Mouse (Mus musculus) right cerebral cortex, adult 18-20 months (tissue): Measurements from ENCODE around the gene Cxcl12.

Experiments
- DNase-seq: peaks from one replicate; pipeline ENCODE4 v3.0.0; 2022; ENCODE audit warnings: mixed read lengths

The Cxcl12 gene

GRCm38 (mm10) chr6:117175113-117175793 is 6.9 kb downstream of the Cxcl12 start:
- DNase-seq: no peak

DNA sequence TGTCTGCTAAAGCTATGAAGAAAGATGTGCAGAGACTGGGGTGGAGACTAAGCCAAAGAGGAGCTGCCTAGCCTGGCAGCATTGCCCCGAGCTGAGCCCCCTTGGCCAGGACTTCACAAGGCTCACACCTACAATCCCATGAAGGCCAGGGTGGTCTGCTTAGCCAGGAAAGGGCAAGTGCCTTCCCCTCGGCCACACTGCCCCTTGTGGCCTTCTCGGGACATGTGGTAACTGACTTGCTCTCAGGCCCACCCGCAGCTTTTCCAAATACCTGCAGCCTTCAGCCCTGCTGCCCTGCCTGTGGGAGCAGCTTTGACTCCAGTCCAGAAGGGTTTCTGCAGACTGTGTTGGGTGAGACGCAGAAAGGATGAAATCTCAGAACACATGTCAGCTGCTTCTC is 8.1 kb downstream of the Cxcl12 start:
- DNase-seq: no peak

DNA sequence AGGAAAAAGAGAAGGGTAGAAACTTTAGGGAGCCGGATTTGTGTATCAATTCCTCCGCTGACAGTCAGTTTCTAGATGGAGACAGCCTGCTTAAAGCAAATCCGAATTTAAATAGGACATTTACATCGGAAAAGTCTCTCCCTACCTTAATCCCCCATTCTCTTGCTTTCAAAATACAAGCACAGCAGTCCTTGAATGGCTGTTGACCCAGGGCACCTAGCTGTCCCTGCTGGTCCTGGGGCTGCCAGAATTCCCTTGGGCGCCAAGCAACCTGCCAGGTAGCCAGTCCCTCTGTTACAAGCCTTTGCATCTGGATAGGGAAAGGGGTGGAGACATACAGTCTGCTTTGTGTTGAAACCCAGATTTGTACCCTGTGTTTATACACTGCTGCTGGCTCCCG is 12.0 kb downstream of the Cxcl12 start:
- DNase-seq: no peak

- DNase-seq: no peak
These were observed 17.0 kb downstream of the Cxcl12 start for GRCm38 (mm10) chr6:117185381-117185780.

- no peak for DNase-seq
These were observed 22.1 kb downstream of the Cxcl12 start for GRCm38 (mm10) chr6:117190453-117190852.

GRCm38 (mm10) chr6:117191741-117192140 is 23.4 kb downstream of the Cxcl12 start:
- no peak for DNase-seq

DNA sequence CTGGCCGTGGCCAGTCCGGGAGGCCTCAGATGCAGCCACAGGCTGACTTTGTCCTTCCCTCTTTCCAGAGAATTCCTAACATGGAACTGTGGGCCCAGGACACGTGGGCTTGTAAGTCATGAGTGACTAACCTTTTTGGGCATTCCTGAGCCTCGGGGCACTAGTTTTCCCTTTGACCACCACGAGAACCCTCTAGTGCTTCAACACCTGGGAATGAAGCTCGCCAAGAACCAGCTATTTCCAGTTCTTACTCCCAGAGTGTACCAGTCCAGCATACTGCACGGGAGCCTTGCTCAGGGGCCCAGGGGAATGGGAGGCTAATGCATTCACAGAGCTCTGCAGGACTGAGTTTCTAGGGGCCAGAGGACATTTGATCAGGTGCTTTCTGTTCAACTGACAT is 24.3 kb downstream of the Cxcl12 start:
- DNase-seq: no peak

GRCm38 (mm10) chr6:117195270-117195669 is 26.9 kb downstream of the Cxcl12 start:
- DNase-seq: no peak

- no peak for DNase-seq
These were observed 30.5 kb downstream of the Cxcl12 start for GRCm38 (mm10) chr6:117198871-117199270.

GRCm38 (mm10) chr6:117199718-117200117 is 31.4 kb downstream of the Cxcl12 start:
- DNase-seq: no peak

DNA sequence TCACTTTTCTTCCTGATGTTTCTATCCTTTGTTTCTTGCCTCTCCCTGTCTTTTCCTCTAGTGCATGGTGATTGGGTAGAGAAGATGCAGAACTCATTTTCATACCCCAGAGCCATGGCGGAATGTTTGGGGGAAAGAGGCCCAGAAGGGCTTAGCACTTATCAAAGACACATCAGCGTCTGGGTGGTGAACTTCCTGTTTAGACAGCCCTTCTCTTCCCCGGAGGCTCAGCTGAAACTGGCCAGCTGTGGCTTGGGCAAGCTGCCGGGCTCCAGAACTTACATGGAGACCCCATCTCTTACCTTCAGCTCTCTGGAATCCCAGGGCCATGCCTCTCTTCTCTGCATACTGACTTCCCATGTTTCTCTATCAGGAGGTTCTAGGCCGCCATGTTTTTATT is 32.6 kb downstream of the Cxcl12 start:
- DNase-seq: no peak

GRCm38 (mm10) chr6:117201396-117201795 is 33.1 kb downstream of the Cxcl12 start:
- no peak for DNase-seq

- no peak for DNase-seq
These were observed 33.5 kb downstream of the Cxcl12 start for GRCm38 (mm10) chr6:117201859-117202258.

DNA sequence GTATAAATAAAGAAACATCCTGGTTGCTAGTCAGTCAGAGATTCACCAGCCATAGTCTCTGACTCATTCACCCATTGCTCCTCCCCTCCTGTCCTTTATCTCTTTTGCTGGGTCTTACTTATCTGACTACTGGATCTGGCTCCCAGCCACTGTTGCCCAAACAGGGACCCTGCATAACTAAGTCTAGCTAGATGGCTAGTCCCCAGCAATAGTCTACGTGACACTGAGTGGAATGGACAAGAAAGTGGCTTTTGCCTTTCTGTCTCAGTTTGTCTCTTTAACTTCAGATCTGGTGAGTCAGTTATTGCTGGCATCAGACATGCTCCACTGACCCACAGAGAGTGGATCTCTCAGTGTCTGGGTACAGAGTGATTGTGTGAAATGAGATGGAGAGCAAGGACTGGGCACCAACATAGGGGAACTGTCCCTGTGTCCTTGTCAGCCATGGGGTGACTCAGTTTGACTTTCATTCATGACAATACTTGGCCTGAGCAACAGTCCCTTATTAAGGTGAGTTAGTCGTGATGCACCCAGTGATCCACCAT is 34.6 kb downstream of the Cxcl12 start:
- DNase-seq: no peak

GRCm38 (mm10) chr6:117204112-117204511 is 35.8 kb downstream of the Cxcl12 start:
- DNase-seq: no peak

GRCm38 (mm10) chr6:117206834-117207233 is 38.5 kb downstream of the Cxcl12 start:
- no peak for DNase-seq

DNA sequence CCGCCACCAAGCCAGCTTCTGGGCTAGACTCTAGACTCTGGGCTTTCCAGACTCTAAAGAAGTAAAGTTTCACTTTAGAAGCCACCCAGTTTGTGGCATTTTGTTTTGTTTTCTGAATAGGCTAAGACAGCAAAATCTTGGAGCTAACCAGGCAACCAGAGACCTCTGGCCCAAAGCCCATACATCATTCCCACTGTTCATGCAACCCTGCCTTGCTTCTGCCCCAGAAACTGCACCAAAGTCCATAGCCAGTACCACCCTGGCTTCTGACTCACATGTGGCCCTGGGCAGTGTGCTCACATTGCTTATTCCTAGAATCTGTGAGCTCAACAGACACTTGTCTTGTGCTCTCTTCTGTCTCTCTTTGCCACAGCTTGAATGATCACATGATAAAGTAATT is 39.0 kb downstream of the Cxcl12 start:
- DNase-seq: no peak

DNA sequence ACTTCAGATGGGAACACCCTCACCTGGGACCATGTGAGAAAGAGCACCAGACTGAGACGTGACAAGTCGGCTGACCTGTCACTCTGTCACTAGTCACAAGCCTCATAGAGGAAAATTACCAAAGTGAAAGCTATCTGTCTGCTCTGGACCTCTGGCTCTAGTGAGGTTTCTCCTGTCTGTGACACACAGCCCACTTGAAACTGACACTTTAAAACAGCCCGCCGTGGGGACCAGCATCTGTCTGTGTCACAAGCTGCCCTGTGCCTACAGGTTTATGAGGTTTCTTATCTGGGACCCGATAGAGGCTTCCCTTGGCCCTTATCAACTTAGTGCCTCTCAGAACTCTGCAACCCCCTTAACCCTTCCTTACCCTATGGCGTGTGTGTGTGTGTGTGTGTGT is 41.8 kb downstream of the Cxcl12 start:
- no peak for DNase-seq

DNA sequence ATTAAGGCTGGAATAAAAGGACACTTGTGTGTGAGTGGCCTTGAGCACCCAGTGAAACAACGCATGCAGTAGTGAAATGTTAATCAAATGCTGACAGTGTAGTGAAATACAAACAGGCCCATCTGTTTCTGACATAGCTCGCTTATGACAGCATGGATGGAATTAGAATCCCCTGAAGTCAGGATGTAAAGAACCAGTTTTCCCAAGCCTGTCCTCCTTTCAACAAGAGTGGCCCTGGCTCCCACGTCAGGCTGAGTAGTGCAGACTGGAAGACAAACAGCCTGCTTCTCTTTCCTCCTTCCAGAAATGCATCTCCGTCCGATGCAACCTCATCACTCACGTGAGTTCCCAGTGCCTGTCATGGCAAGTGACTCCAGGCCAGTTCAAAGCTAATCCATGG is 42.2 kb downstream of the Cxcl12 start:
- no peak for DNase-seq

DNA sequence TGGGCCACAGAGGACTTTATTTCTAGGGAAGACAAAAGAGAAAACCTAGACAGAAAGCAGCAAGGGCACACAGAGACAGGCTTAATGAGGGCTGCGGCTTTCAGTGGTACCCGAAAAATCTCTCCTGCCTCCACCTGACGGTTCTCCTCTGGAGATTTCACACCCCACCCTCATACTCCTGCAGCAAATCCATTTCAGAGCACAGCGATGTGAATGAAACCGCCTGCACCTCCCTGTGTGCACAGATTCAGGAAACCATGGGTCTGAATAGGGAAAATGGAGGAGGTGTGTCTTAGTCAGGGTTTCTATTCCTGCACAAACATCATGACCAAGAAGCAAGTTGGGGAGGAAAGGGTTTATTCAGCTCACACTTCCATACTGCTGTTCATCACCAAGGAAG is 46.2 kb downstream of the Cxcl12 start:
- DNase-seq: peak; percentile 67

DNA sequence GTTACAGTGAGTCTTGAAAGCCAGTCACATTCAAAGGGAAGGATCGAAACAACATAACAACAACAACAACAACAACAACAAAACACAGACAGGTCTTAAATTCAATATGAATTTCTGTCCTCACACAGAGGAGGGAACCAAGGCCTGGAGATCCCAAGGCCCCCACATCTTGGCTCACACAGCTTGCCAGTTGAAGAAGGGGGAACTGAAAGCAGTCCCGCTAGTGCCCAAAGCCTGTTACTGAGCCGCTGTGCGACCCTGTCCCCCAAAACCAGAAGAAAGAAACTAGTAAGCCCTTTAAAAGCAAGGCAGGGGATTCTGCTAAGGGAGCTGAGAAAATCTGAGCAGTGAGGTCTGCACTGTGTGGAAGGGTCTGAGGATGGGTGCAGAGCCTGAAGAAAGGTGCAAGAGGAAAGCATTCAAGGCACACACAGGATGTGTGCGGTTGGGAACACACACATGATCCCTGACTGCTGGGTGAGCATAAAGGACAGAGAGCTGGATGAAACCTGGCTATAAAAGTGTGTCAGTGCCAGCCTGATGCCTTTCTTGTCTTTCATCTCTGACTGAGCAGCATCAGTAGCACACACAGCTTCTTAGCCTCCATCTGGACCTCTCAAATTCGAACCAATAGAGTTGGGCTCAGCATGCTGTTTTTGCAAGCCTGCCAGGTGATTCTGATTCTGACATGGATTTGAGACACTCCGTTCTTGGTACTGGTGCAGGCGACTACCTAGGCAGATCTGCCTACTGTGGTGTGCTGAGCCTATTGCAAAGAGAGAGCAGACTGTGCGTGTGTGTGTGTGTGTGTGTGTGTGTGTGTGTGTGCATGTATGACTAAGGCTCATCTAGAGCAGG is 50.3 kb downstream of the Cxcl12 start:
- DNase-seq: peak; percentile 21

DNA sequence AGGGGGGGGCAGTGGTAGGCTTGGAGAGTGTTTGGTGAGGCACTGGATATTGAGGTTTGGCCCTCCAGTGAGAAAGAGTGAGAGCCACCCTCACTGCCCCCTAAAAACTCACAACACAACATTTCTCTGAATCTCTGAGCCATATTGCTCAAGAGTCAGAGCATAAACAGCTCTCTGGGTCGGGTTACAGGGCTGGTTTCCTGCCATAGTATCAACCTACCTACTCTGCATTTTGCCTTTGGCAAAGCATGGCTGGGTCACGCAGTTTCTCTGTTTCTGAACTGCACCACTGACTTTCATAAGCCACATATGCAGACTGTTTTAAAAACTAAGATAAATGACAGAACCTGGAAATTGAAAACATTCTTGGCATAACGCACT is 51.0 kb downstream of the Cxcl12 start:
- DNase-seq: no peak

- no peak for DNase-seq
These were observed 51.7 kb downstream of the Cxcl12 start for GRCm38 (mm10) chr6:117219911-117220481.

DNA sequence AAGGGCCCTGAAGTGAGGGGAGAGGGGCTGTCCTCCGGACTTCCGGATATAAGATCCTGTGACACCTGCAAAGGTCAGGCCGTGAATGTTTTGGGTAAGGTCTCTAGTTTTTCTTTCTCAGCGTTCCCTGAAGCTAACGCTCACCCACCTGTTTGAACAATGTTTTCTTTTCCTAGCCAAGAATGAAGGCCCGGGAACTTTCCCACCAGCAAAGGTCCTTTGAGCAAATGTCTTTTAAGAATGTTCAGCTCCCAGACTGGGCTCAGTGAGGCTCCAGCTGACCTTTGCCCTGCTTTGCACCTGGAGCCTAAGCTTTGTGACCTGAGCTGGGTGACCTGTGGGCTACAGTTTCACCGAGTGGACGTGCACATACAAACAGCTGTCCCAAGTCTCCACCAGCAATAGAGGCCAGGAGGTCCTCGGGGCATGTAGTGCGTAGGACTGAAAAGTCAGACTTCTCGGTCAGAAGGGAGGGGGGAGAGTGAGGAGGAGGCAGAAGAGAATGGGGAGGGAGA is 52.6 kb downstream of the Cxcl12 start:
- DNase-seq: no peak
